Mouse (Mus musculus) bone marrow, adult 2 months (tissue): ENCODE results near the gene Vmn2r83. TPM values are rescaled to one million over a fixed set of nuclear protein-coding genes. Genes with fewer than 3 reads are reported as not detected.

Experiments
- H3K27ac ChIP-seq: fragments of 200-500 bp; 2 replicates; pipeline ENCODE4 v1.5.1; 2012; ENCODE audit warnings: low read depth, mild to moderate bottlenecking, control low read depth, inconsistent platforms, low read length; ENCODE audit not compliant: control insufficient read depth, poor library complexity, insufficient read depth
- H3K4me1 ChIP-seq: fragments of 200-500 bp; 2 replicates; pipeline ENCODE4 v1.6.1; 2011; ENCODE audit warnings: low read length; ENCODE audit not compliant: control insufficient read depth, insufficient read depth
- H3K4me3 ChIP-seq: fragments of 200-500 bp; replicated peaks from 2 replicates; pipeline ENCODE3; 2011; ENCODE audit warnings: mild to moderate bottlenecking, low read depth, low read length, control low read depth; ENCODE audit not compliant: control insufficient read depth
- CTCF ChIP-seq: fragments of 200-500 bp; IDR thresholded peaks from 2 replicates; pipeline ENCODE4 v1.5.1; 2011; ENCODE audit warnings: low read length, control low read depth; ENCODE audit not compliant: control insufficient read depth, insufficient read depth
- POLR2A ChIP-seq: fragments of 200-500 bp; IDR thresholded peaks from 2 replicates; pipeline ENCODE4 v1.6.1; 2011; ENCODE audit warnings: low read depth, mild to moderate bottlenecking, control low read depth, low read length, borderline replicate concordance; ENCODE audit not compliant: control insufficient read depth
- WGBS: fragments of 180-500 bp; shearing (Covaris S2); methylation state at CpG from one replicate; pipeline ENCODE4 v1.1.7; 2018; 5-methylcytosine and 5-hydroxymethylcytosine counted together
- polyA plus RNA-seq: library from polyadenylated mRNA; stranded (reverse); fragments of >200 nt; gene quantifications from 2 replicates; pipeline ENCODE4 v1.2.4, GENCODE M21; 2011; ENCODE audit warnings: low replicate concordance; ENCODE audit not compliant: missing spikeins, insufficient read depth, insufficient read length

Gene Vmn2r83
- polyA plus RNA-seq, 1 experiment = not detected

DNA sequence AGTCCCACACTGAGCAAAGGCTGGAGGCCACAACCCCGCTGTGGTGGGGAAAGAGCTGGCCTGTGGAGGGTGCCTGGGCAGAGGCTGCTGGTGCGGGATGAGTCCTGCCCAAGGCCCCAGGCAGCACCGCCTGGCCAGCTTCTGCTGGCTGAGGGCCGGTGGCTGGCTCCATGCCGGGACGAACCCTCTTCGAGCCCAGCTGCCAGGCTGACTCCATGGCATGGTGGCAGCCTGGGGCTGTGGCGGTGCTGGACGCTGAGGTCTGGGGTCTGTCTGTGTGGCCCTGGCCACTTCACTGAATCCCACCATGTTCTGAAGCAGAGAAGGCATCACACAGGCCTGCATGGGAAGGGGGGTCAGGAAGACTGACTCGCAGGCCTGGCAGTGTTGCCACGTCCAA is 72.2 kb downstream of the Vmn2r83 start:
- Histone ChIP-seq H3K4me3 (no peak overlapping the region), H3K27ac (no peak overlapping the region), H3K4me1 (no peaks in the 10 kb centered on the region; the same call in 1 of the 2 replicates)
- WGBS = 85% methylated on average over 11 of the region's 11 CpGs
- TF ChIP-seq POLR2A (no peak), CTCF (no peak)

GRCm38 (mm10) chr10:79541522-79541921 is 73.0 kb downstream of the Vmn2r83 start:
- no peak overlapping the region for H3K27ac ChIP-seq
- no peaks in the 10 kb centered on the region; the same call in 1 of the 2 replicates for H3K4me1 ChIP-seq
- TF ChIP-seq CTCF (no peak), POLR2A (no peak)
- 90% methylated on average over 15 of the region's 15 CpGs for WGBS
- H3K4me3 ChIP-seq = no peak overlapping the region

GRCm38 (mm10) chr10:79542171-79542570 is 73.6 kb downstream of the Vmn2r83 start:
- Histone ChIP-seq H3K4me3 (no peak overlapping the region), H3K4me1 (no peaks in the 10 kb centered on the region; the same call in 1 of the 2 replicates), H3K27ac (no peak overlapping the region)
- WGBS = 91% methylated on average over 11 of the region's 11 CpGs
- TF ChIP-seq CTCF = no peak
- no peak for TF ChIP-seq POLR2A

Other genes starting within 250 kb of the Vmn2r83 start
- gene Vmn2r81, start 221.0 kb upstream of the Vmn2r83 start, polyA plus RNA-seq = not detected in 2 replicates
- gene Vmn2r82, start 112.2 kb upstream of the Vmn2r83 start, polyA plus RNA-seq = not detected in 2 replicates
- 1.7 and 2.6 TPM in 2 replicates for gene Plpp2, start 65.1 kb downstream of the Vmn2r83 start, polyA plus RNA-seq
- gene Mier2, start 86.5 kb downstream of the Vmn2r83 start, polyA plus RNA-seq = 18.7 and 21.7 TPM in 2 replicates
- gene Theg, start 118.6 kb downstream of the Vmn2r83 start, polyA plus RNA-seq = not detected in 2 replicates
- not detected in 2 replicates for gene C2cd4c, start 145.3 kb downstream of the Vmn2r83 start, polyA plus RNA-seq
- 1.1 and 2.1 TPM in 2 replicates for gene Shc2, start 169.2 kb downstream of the Vmn2r83 start, polyA plus RNA-seq
- not detected in 2 replicates for gene Odf3l2, start 177.0 kb downstream of the Vmn2r83 start, polyA plus RNA-seq
- not detected in 2 replicates for gene Madcam1, start 195.8 kb downstream of the Vmn2r83 start, polyA plus RNA-seq
- gene Tpgs1, start 200.6 kb downstream of the Vmn2r83 start, polyA plus RNA-seq = 4.9 and 12.2 TPM in 2 replicates
- gene Cdc34, start 213.5 kb downstream of the Vmn2r83 start, polyA plus RNA-seq = 82.1 and 98.6 TPM in 2 replicates
- not detected in 2 replicates for gene Gzmm, start 220.3 kb downstream of the Vmn2r83 start, polyA plus RNA-seq
- 465 and 588 TPM in 2 replicates for gene Bsg, start 235.8 kb downstream of the Vmn2r83 start, polyA plus RNA-seq
- gene Hcn2, start 247.9 kb downstream of the Vmn2r83 start, polyA plus RNA-seq = 0.31 TPM in 1 of 2 replicates, not detected in the other